Mouse (Mus musculus) bone marrow macrophage, adult 2 months (primary cell): Measurements from ENCODE around the gene Cxcl9. TPM values are rescaled to one million over a fixed set of nuclear protein-coding genes. Genes with fewer than 3 reads are reported as not detected.

ENCODE experiments used
- H3K27ac ChIP-seq: 2 replicates; pipeline ENCODE4 v1.5.1; 2012; ENCODE audit warnings: low read depth, low read length; ENCODE audit not compliant: insufficient read depth
- H3K4me1 ChIP-seq: 2 replicates; pipeline ENCODE4 v1.6.1; 2012; ENCODE audit warnings: low read length; ENCODE audit not compliant: control insufficient read depth, insufficient read depth
- H3K4me3 ChIP-seq: 2 replicates; pipeline ENCODE4 v1.5.1; 2012; ENCODE audit warnings: mild to moderate bottlenecking, low read length, moderate library complexity; ENCODE audit not compliant: insufficient read depth
- CTCF ChIP-seq: IDR thresholded peaks from 2 replicates; pipeline ENCODE4 v1.5.1; 2012; ENCODE audit warnings: low read depth, mild to moderate bottlenecking, low read length, moderate library complexity
- POLR2A ChIP-seq: IDR thresholded peaks from 2 replicates; pipeline ENCODE4 v1.6.1; 2012; ENCODE audit warnings: mild to moderate bottlenecking, low read depth, low read length, borderline replicate concordance
- polyA plus RNA-seq: library from polyadenylated mRNA; stranded (reverse); fragments of >200 nt; gene quantifications from 2 replicates; pipeline ENCODE4 v1.2.4, GENCODE M21; 2012; ENCODE audit not compliant: missing spikeins, insufficient read depth, insufficient read length

The Cxcl9 gene
- polyA plus RNA-seq, 1 experiment, result 0.38 TPM

GRCm38 (mm10) chr5:92345006-92345405 is 17.1 kb upstream of the Cxcl9 start:
- Histone ChIP-seq H3K4me1 (peaks cover 15% of the 10 kb centered on the region), H3K4me3 (no peak overlapping the region), H3K27ac (no peak overlapping the region)
- TF ChIP-seq CTCF (no peak), POLR2A (no peak)

- TF ChIP-seq CTCF (no peak), POLR2A (no peak)
- H3K27ac ChIP-seq, result no peak overlapping the region
- no peak overlapping the region for H3K4me3 ChIP-seq
- no peaks in the 10 kb centered on the region for H3K4me1 ChIP-seq
These were observed 12.7 kb upstream of the Cxcl9 start for GRCm38 (mm10) chr5:92340606-92341005.

- Histone ChIP-seq H3K4me1 (peaks cover 8% of the 10 kb centered on the region), H3K4me3 (no peak overlapping the region), H3K27ac (no peak overlapping the region)
- TF ChIP-seq POLR2A (no peak), CTCF (no peak)
These were observed 8.9 kb upstream of the Cxcl9 start for GRCm38 (mm10) chr5:92336743-92337142.

- Histone ChIP-seq H3K4me1 (peaks cover 14% of the 10 kb centered on the region), H3K4me3 (peak overlapping the region; percentile 51), H3K27ac (peak overlapping the region; percentile 78)
- TF ChIP-seq POLR2A (no peak), CTCF (no peak)
These were observed 4.5 kb upstream of the Cxcl9 start for GRCm38 (mm10) chr5:92332359-92332840.

GRCm38 (mm10) chr5:92331635-92332338 is 3.9 kb upstream of the Cxcl9 start, which contains the start of gene Art3:
Gene Art3, plus strand, starts transcription at chr5:92331827.
- TF ChIP-seq CTCF, result no peak
- TF ChIP-seq POLR2A, result no peak
- H3K27ac ChIP-seq, result peak within 1 kb of the TSS; percentile 78
- H3K4me3 ChIP-seq, result peak within 1 kb of the TSS; percentile 51
- peaks cover 14% of the 10 kb centered on the region for H3K4me1 ChIP-seq

- Histone ChIP-seq H3K4me1 (peaks cover 14% of the 10 kb centered on the region), H3K27ac (no peak overlapping the region), H3K4me3 (no peak overlapping the region)
- no peak for TF ChIP-seq CTCF
- no peak for TF ChIP-seq POLR2A
These were observed 3.2 kb upstream of the Cxcl9 start for GRCm38 (mm10) chr5:92331122-92331521.

- Histone ChIP-seq H3K4me1 (peaks cover 12% of the 10 kb centered on the region), H3K27ac (no peak overlapping the region), H3K4me3 (no peak overlapping the region)
- TF ChIP-seq POLR2A (no peak), CTCF (no peak)
These were observed 512 bp downstream of the Cxcl9 start for GRCm38 (mm10) chr5:92327367-92327766.

- TF ChIP-seq CTCF (no peak), POLR2A (no peak)
These were observed 4.6 kb downstream of the Cxcl9 start for GRCm38 (mm10) chr5:92323264-92323663.

GRCm38 (mm10) chr5:92322612-92323011 is 5.3 kb downstream of the Cxcl9 start:
- TF ChIP-seq POLR2A, result no peak
- TF ChIP-seq CTCF, result no peak
- Histone ChIP-seq H3K27ac (no peak overlapping the region), H3K4me3 (no peak overlapping the region), H3K4me1 (peaks cover 11% of the 10 kb centered on the region)

More at GRCm38 (mm10) chr5:92323264-92323663, 4.6 kb downstream of the Cxcl9 start:
- Histone ChIP-seq H3K4me3 (no peak overlapping the region), H3K27ac (no peak overlapping the region), H3K4me1 (peaks cover 10% of the 10 kb centered on the region)

- H3K27ac ChIP-seq, result no peak overlapping the region
- H3K4me3 ChIP-seq, result no peak overlapping the region
- TF ChIP-seq CTCF (no peak), POLR2A (no peak)
- peaks cover 11% of the 10 kb centered on the region for H3K4me1 ChIP-seq
These were observed 6.1 kb downstream of the Cxcl9 start for GRCm38 (mm10) chr5:92321631-92322400.
